Mouse (Mus musculus): Measurements from ENCODE around the gene Myrip. TPM values are rescaled to one million over a fixed set of nuclear protein-coding genes. Genes with fewer than 3 reads are reported as not detected.
A peak's percentile ranks its signal among the peaks of the same experiment; 100 is the strongest.
"Not testable (repeated sequence)": the region's sequence is repeated elsewhere in the genome, so short reads cannot be mapped to it uniquely, and the experiment has no call there.

Myrip gene
- total RNA-seq, 1 experiment from 2014 or later = not detected

DNA sequence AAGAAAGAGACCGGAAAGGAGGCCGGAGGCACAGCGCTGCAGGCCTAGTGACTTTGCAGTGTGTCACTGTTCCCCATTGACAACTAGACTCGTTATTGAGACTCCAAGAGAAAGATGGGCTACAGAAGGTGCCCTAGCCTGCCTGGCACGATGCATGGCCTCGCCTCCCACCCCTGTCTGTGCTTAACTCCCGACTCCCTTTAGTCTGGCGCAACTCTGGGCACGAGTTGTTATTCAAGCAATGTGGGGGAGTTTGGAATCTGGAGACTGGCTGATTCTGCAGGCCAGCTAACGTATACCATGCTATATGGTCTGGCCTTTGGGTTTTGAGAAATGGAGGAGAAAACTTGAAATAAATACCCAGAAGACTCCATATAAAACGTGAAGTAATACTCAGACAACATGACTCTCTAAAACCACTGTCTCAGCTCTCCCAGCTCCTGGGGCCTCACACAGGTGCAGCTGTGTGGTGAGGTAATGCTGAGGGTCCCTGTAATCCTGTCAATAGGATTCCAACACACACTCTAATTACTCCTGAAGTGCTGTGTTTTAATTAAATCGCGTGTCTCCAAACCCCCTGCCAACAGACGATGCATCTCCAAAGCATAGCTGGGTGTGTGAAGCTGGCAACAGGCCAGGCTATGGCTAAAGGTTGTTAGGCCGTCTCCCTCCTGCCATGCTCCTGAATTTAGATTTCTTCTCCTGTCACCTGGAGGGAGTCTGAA lies 21.6 kb downstream of the Myrip start:
- ATAC-seq (replicated peaks; ENCODE audit: low read depth, poor library complexity, severe bottlenecking) = no peak

DNA sequence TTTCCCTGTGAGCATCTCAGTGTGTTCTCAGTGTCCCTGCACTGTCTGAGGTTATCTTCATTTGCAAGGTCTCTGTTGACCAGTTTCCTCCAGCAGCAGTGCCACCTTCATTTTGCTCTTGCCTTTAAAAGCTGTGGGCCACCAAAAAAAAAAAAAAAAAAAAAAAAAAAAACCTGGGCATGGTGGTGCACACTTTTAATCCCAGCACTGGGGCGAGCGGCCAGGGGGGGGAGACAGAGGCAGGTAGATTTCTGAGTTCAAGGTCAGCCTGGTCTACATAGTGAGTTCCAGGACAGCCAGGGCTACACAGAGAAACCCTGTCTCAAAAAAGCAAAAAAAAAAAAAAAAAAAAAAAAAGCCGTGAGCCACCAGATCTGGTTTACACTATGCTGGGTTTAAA lies 29.7 kb downstream of the Myrip start:
- not testable (repeated sequence) for ATAC-seq (replicated peaks; ENCODE audit: low read depth, poor library complexity, severe bottlenecking)

DNA sequence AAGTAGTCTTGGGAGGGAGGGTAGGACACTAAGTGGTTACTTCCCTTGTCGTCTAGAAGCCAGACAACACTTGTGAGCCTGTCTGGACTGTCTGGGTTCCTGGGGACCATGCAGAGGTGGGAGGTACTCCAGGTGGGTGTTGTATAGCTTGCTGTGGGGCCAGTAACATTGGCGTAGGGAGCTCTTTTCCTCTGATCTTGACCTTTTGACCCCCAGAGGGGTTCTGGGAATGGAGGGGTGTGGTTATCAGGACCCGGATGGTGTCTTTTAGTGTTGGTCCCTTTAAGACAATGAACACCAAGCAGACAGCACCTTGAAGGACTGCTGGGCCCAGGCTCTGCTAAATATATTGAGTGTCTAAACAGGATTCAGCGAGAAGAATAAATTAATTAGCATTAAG lies 36.9 kb downstream of the Myrip start:
- ATAC-seq (replicated peaks; ENCODE audit: low read depth, poor library complexity, severe bottlenecking) = no peak

DNA sequence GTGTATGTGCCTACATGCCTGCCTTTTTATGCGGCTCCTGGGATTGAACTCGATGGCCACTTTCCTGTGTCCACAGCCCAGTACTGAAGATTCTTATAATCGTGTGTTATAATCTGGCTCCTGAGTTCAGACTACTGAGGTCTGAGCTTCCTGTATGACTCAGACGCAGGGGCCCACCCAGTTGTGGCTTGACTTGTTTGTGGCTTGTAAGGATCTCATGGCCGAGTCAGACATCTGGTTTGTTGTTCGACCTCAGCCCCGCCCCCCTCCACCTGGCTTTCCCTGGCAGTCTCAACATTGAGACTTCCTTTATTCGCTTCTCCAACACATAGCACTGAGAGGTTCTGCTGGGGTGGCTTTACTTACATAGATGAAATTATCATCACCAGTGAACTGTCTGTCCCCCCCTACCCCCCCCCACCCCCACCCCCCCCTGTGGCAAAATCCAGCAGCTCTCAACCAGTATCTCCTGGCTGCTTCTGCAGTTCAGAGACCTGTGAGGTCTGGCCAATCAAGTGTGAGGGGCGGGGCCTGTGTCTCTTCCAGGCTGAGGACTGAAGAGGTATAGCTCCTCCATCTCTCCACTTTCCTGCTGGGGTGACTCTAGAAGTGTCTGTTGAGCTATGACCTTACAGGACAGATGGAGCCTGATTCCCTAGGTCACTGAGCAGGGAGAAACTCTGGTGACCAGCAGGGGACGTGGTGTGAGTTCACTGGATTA lies 38.8 kb downstream of the Myrip start:
- peak; percentile 99 for ATAC-seq (replicated peaks; ENCODE audit: low read depth, poor library complexity, severe bottlenecking)

DNA sequence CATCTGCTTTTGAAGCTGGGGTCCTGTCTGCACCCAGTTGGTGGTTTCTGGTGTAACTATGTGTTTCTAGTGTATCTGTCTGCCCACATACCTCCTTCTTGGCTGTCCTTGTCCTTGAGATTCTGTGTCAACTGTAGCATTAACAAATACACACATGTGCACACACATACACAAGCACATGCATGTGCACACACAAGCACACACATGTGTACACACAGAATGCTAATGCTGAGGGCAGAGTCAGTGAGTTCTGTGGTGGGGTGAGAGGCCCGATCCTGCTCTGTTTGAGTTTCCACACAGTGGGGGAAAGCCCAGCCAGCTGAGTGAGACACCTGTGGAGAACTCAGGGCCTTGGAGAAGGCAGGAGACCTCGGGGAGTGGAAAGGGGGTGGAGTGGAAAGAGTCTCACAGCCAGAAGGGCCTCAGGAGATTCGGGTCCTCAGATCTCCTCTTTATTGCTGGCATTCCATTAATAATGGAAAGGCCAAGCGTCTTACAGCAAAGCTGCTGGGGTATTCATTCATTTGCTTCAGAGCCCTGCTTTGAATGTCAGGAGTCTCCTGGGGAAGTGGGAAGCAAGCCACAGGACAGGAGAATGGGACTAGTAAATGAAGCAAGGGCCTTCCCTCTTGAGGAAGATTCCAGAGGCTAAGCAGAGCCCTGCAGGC lies 41.9 kb downstream of the Myrip start:
- no peak for ATAC-seq (replicated peaks; ENCODE audit: low read depth, poor library complexity, severe bottlenecking)

DNA sequence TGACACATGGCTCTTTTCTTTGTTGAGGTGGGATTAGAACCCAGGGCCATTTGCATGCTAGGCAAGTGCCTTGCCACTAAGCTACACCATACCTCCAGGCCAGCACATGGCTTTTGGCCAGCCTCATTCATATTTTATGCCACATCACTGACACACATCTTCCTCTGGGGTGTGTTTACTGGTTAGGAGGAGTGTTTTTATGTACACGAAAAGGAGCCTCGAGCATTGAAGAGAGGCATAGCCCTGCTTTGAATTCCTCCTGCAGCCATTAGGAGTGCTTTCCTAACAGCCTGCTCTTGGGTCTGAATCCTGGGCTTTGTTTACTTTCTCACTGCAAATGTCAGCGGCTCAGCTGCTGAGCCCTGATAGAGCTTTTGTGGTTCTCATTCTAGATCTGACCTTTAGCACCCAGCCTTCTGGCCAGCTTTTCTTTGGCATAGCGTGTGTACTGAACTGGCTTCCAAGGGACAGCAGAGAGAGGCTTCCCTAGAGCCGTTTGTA lies 44.4 kb downstream of the Myrip start:
- ATAC-seq (replicated peaks; ENCODE audit: low read depth, poor library complexity, severe bottlenecking) = no peak

DNA sequence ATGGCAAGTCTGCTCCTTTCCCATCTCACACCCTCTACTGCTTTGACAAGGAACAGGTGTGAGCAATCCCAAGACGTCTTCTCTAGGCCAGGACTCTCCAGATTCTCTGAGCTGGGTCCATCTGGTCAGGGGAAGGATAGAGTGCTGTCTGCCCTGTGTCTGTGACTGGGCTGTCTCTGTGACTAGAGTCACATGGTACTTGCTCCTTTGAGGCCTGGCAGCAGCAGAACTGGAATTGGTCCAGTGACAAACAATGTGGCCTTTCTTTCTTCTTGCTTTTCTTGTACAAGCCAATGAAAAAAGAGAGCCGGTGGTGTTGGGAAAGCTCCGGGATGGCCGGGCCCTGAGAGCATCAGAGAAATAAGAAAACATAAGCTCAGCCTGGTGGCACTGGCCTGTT lies 47.8 kb downstream of the Myrip start:
- no peak for ATAC-seq (replicated peaks; ENCODE audit: low read depth, poor library complexity, severe bottlenecking)

DNA sequence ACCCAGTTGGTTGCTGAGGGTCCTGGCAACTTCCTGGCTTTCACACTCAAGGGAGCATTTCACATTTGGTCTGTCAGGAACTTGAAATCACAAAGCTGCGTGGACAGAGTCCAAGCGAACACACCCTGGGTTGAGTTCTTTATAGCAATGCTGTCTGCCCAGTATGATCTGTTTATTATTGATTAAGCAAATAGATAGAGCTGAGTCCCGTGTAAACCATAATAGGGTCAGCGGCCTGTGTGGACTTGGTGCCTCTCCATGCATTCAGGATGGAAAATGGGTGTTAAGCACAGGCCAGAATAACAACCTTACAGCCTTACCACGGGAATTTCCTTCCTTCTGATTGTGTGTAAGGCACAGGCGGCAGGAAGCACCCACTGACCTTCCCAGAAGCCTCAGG lies 49.0 kb downstream of the Myrip start:
- ATAC-seq (replicated peaks; ENCODE audit: low read depth, poor library complexity, severe bottlenecking) = no peak

DNA sequence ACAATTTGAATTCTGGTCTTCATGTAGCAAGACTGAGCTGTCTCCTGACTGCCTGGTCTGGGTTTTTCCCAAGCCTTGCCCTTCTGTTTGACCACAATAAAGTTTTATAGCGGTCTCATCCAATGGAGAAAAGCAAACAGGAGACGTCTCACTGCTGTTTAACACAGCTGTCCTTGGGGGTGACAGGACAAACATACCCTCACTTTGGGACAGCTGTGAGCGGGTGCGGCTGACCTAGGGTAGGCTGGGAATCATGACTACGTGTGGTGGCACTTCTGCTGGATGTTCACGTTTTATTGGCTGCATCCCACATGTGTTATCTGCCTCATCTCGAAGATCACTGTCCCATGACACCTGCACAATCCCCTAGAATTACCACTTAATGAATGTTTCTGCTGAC lies 49.7 kb downstream of the Myrip start:
- ATAC-seq (replicated peaks; ENCODE audit: low read depth, poor library complexity, severe bottlenecking) = no peak

DNA sequence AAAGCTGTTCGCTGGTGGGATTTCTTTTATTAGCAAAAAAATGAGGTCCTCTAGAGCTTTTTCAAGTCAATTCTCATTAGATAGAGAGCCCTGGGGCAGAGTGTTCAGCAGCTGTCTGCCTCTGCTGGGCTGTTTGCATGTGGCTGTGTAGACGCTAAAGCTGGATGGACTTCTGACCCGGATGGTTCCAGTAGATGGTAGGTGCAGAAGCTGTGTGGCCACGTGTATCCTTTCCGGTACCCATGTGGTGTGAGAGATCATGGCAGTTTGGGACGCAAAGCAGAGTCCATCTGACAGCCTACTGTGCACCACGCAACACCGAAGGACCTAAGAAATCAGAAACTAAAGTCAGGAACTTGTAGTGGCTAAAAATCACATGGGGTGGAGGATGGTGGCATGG lies 50.2 kb downstream of the Myrip start:
- no peak for ATAC-seq (replicated peaks; ENCODE audit: low read depth, poor library complexity, severe bottlenecking)

DNA sequence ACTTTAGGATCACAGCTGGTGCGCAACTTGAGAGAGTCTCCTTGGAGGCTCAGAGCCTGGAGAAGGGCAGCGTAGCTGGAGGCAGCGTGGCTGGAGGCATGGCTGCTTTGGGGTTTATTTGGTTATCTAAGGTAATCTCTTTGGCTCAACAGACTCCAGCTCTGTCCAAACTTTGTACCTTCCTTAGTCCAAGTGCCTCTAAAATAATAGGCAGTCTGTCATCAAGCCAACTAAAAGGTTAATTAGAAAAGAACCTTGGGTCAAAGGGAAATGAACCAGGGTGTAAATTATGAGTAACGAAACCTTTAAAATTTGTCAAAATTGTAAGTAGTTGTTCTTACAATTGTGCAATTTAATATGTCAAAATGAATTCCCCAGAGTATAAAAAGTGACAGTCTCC lies 51.7 kb downstream of the Myrip start:
- ATAC-seq (replicated peaks; ENCODE audit: low read depth, poor library complexity, severe bottlenecking) = no peak

DNA sequence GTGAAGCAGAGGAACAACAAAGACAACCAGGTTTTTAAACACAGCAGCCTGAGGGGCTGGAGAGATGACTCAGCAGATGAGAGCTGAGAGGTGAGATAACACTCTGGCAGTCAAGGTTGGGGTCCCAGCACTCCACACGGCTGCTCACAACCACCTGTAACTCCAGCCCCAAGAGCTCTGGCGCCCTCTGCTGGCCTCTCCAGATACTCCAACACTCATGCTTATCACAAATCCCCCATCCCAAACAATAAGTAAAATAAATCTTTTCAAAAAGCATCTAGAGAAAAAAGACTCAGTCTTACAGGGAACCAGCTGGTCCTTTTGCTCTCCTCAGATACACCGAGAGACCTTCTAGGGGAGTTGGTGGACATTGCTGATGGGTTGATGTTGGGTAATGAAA lies 52.7 kb downstream of the Myrip start:
- ATAC-seq (replicated peaks; ENCODE audit: low read depth, poor library complexity, severe bottlenecking) = no peak

DNA sequence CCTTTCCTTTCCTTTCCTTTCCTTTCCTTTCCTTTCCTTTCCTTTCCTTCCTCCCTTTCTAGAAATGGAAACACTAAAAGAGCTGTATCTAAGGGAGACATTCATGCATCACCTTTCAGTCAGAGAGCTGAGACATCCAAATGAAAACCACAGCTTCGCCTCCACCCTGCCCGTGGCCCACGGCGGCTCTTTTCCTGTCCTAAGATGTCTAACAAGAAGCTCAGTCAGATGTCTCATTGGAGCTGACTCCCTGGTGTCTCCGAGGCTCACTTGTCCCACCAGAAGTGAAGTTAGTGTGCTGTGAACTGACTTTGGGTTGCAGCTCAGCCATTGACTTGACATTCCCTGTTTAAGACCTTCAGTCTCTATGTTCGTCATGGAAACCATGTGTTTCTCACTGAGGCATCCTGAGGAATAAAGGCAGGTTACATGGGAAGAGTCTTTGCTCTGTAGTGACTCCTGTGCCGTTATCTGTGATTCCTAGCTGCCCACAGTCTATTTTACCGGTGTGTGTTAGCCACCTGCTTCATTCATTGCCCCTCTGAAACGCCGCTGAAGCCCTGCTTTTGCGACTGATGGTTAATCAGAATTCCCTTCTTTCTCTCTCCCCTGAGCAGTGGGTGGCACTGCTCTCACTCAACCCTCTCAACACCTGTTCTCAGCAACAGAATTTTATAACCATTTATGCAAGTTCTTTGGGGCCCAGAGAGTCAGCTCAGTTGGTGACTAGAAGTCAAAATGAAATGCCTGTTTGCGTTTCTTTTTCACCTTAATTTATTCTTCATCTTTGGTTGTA lies 53.4 kb downstream of the Myrip start:
- ATAC-seq (replicated peaks; ENCODE audit: low read depth, poor library complexity, severe bottlenecking) = no peak

DNA sequence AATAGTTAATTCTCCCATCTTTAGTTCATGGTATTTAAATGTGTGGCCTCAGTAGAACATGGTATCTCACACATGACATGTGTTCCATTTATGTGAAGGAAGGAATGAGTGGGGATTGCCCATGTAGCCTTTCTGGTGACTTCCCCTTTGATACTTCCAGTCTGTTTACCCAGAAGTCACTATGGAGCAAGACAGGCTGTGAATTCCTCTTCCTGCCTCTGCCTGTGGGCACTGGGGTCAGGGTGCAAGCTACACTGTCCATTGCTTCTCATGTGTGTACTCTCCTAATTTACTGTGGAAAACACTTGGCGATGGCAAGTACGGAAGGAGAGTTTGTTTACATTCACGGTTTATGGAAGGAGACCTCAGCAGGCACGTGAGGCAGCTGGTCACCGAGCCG lies 55.2 kb downstream of the Myrip start:
- no peak for ATAC-seq (replicated peaks; ENCODE audit: low read depth, poor library complexity, severe bottlenecking)

DNA sequence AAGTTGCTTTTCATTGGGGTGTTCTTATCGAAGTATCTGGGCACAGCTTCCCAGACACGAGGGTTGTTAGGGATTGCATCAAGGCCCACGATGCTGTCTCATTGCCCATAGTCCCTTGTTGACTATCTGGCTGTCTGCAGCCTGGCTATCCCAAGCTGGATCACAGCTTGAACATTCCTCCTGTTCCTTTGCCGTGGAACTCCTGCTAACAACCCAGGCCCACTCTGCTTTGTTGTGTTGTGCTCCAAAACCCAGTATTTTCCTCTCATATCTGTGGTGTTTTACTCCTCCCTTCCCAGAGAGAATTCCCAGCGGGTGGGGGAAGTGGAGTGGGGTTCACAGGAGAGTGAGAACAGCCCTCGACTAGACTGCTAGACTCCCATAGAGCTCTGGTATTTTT lies 56.7 kb downstream of the Myrip start:
- no peak for ATAC-seq (replicated peaks; ENCODE audit: low read depth, poor library complexity, severe bottlenecking)

DNA sequence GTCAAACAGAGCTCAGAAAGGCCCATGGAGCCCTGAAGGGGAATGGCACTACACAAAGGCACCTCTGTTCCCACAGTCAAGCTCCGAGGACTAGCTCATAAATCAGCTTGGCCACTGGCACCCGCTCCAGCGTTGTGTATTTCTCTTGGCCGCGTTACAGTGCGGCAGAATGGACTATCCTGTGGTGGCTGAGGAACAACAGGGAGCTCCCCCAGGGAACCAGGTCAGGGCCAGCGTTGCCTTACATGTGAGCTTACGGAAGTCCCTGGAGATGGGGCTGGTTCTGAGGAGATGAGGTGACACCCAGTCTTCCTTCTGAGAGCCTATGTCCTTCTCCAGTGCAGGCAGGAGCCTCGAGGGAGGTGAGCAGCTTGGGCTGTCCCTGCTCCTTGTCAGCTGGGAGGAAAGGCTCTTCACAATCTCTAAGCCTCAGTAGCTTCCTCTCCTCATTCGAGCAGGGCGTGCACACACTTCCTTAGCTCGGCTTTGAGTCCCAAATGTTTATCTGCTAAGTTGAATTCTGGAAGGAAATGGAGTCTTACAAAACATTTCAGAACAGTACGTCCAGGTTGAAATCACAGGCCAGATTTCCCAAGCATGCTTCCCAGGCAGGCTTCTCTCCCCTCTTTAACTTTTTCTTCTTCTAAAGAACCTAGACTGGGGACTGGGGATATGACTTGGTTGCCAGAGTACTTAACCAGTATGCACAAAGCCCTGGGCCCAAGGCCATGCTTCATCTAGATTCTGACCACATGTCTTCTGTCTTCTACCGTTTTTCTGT lies 59.3 kb downstream of the Myrip start:
- peak; percentile 75 for ATAC-seq (replicated peaks; ENCODE audit: low read depth, poor library complexity, severe bottlenecking)

DNA sequence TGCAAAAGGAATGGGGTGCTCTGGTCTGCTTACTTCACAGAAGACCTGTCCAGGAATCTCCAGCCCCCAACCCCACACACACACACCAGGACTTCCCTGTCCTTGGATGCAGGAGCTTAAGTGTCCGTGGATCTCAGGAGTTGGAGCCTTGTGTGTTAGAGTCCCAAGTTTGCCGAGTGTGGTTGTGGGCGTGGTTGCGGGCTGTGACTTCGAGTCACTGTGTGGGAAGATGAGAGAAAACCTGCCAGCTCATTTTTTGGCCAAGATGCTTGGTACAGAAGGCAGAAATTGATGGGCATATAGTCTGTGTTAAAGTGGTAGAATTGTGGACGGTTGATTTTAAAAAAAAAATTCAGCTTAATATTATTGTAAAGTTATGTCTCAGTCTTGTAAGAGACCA lies 60.3 kb downstream of the Myrip start:
- no peak for ATAC-seq (replicated peaks; ENCODE audit: low read depth, poor library complexity, severe bottlenecking)

DNA sequence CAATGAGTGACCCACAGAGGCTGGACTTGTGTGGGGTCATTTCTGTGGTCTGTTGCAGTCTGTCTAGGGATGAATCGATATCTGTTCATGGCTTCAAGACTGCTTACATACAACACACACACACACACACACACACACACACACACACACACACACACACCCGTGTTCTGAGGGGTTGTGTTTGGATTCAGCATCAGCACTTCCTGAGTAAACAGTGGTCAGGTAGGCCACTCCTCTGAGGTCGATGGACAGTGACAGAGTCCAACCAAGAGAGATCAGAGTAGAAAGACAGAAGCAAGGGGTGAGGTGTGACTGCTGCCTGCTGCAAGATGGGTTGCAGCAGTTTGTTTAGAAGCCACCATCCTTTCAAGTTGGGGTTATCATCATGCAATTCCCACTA lies 61.4 kb downstream of the Myrip start:
- ATAC-seq (replicated peaks; ENCODE audit: low read depth, poor library complexity, severe bottlenecking) = no peak

DNA sequence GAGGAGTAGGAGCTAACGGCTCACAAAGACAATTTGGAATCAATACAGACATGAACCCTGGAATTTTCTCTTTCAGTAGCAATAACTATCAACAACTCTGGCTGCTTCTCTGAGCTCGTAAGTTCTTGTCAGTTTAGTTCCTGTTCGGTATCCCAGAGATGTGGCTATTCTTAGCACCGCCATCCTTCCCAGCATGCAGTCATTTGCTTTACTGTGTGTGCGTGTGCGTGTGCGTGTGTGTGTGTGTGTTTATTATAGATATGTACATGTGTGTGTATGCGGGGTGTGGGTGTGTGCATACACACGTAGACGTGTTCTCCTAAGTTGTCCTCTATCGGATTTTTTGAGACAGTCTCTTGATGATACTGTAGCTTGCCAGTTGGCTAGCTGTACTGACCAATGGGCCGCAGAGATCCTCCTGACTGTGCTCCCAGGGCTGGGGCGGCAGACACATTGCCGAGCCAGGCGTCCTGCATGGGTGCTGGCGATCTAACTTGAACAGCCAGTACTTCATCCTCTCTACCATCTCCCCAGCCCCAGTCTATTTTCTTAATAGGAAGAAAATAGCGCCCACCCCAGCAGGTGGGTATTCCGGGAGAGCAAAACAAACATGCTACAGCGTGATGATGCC lies 63.5 kb downstream of the Myrip start:
- ATAC-seq (replicated peaks; ENCODE audit: low read depth, poor library complexity, severe bottlenecking) = no peak

Measured in common myeloid progenitor, adult 5-6 weeks (primary cell).